Mouse (Mus musculus): ENCODE measurements around the gene Lca5.

The Lca5 gene

DNA sequence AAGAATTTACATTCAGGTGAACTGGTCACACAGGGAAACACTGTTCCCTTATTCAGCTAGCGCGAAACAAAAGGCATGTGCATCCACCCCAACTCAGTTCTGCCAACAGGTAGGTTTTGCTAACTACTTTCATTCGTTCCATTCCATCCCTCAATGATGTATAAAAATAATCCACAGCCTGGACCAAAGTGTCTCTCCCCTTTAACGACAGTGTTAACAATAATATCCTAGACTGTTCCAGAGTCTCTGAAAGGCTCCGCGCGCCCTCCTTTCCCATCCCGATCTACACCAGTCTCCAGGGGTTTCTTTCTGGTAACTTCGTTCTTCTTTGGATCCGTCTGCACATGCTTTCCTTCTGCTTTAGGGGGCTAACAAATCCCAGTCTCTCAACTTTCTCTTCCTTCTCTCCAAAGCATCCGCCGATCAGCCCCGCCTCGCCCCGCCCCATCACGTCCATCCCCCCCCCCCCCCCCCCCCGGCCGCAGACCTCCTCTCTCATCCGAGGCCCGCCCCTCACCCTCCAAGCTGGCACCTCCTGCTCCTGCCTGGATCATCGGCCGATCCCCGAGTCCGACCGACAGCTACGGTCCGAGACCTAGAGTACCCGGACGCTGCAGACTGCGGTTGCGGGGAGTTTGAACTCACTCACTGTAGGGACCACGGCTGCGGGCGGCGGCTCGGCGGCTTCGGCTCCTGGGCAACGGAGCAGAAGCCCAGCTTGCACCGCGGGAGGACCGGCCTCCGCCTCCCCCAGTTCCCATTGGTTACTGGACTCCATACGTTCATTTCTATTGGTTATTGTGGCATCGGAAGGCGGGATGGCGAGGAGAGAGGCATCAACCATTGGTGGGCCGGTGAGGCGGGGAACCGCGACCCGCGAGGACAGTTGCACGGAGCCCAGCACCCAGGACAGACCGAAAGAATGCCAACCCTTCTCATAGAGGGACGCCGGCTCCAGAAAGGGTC, at the start of gene Lca5:
Gene Lca5, minus strand, starts transcription at position 736 of the 966 bp plus-strand sequence.
- peak; percentile 91 to 94 for DNase-seq (ENCODE audit: low spot score in 2 of 2)

GRCm38 (mm10) chr9:83488491-83489210, 47.7 kb upstream of the Lca5 start:
- peak in 1 of 2 experiments; percentile 14 for DNase-seq (ENCODE audit: low spot score in 2 of 2)

- DNase-seq (ENCODE audit: low spot score in 2 of 2), result peak; percentile 15 to 20
Measured at GRCm38 (mm10) chr9:83487771-83488470, 47.0 kb upstream of the Lca5 start.

DNA sequence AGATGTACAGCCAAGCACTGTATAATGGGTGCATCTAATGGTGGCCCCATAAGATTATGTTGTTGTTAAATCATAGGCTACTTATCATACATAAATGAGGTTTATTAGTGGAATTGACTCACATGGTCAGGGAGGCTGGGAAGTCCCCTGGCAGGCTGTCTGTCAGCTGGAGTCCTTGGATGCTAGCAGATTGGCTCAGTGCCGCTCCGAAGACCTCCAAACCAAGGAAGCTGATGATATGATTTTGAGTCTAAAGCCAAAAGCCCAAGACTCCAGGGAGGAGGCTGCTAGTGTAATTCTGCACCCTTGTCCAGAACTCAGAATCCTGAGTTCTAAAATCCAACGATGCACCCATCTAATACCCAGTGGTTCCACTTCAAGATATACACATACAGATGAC, 45.0 kb upstream of the Lca5 start:
- DNase-seq (ENCODE audit: low spot score in 2 of 2), result no peak

GRCm38 (mm10) chr9:83485357-83485756, 44.4 kb upstream of the Lca5 start:
- no peak for DNase-seq (ENCODE audit: low spot score in 2 of 2)

DNA sequence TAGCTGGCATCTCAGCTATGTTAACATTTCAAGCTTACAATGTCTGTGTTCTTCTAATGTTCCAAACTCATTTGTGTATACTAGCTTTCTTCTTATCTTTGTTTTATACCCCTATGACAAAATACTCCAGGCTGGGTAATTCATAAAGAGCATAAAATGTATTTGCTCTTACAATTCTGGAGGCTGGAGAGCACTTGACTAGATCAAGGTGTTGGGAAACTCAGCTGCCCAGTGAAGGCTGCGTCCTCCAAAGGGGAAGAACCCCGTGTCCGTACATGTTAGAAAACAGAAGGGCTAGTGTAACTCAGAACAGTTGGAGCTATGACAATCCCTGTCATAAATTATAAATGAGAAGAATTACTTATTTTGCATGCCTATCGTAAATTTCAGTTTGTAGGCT, 42.5 kb upstream of the Lca5 start:
- no peak for DNase-seq (ENCODE audit: low spot score in 2 of 2)

GRCm38 (mm10) chr9:83482176-83482949, 41.4 kb upstream of the Lca5 start:
- DNase-seq (ENCODE audit: low spot score in 2 of 2), result no peak

GRCm38 (mm10) chr9:83469871-83470270, 28.9 kb upstream of the Lca5 start:
- DNase-seq (ENCODE audit: low spot score in 2 of 2), result no peak

DNA sequence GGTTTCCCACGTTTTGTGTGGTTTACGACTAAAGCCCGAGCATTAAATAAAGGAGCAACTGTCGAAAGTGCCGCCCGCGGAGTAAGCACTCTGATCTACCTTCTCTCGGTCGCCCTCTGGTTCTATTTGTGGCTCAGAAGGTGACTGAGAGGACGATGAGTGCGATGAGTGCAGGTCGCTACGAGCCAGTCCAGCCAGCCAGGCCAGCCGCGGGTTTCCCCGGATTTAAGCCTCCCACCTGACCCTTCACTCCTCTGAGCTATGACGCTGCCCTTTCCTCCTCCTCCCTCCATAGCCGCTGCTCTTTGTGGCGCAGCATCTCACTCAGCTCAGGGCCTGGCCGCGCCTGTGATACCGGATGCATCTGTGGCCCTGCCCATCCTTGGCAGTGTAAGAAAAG, 6.8 kb upstream of the Lca5 start:
- DNase-seq (ENCODE audit: low spot score in 2 of 2), result peak; percentile 15 to 22

GRCm38 (mm10) chr9:83447176-83447575, 6.2 kb upstream of the Lca5 start:
- no peak for DNase-seq (ENCODE audit: low spot score in 2 of 2)

DNA sequence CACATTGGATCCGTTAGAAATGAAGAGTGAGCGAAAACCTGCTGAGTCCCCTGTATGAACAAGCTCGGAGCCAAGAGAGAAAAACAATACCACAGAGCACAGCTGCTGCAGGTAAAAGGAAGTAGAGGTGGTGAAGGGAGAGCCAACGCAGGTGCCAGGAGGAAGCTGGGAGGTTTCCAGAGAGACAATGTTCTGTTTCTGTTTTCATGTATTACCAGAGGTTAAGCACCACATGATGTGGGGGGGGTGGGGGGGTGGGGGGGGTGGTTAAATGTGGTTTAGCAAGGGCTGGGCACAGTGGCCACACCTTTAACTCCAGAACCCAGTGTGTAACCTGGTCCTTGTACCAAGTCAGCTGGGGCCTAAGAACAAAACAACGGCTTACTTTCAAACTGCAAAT, 3.3 kb downstream of the Lca5 start:
- DNase-seq (ENCODE audit: low spot score in 2 of 2), result no peak

- DNase-seq (ENCODE audit: low spot score in 2 of 2), result no peak
Measured at GRCm38 (mm10) chr9:83434489-83434888, 6.4 kb downstream of the Lca5 start.

DNA sequence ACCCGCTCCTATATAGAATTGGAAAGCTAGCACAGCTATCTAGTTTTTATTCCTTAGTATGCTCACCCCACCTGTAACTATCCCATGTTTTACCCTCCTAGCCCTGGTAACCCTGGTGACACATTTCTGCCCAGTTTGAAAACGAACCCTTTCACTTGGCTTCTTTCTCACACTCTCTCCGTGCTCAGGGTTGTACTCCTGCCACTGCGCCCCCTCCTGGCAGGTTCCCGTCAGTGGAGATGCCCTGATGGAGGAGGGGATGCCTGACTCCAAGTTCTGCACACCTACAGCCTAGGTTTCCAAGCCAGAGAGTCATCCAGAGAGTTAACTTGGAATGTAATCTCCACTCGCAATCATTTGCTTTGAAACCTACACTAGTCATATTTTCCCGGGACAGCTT, 7.3 kb downstream of the Lca5 start:
- no peak for DNase-seq (ENCODE audit: low spot score in 2 of 2)

GRCm38 (mm10) chr9:83427926-83428325, 13.0 kb downstream of the Lca5 start:
- no peak for DNase-seq (ENCODE audit: low spot score in 2 of 2)

DNA sequence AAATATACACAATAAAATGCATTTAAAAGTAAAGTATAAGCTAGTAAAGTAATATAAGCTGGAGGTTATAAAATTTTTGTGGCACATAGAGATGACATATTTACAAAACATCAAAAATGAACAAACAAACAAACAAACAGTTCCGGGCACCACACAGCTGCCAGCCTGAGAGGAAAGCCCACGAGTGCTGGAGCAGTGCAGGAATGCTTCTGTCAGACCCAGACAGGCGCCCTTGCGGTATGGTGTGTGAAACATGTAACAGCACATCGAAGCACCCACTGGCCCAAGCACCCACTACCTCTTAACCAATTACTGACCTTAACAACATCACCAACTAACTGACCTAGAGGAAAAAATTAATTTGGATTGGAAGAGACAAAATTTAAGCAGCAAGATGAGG, 22.0 kb downstream of the Lca5 start:
- no peak for DNase-seq (ENCODE audit: low spot score in 2 of 2)

- DNase-seq (ENCODE audit: low spot score in 2 of 2), result no peak
Measured at GRCm38 (mm10) chr9:83413046-83413445, 27.9 kb downstream of the Lca5 start.

- DNase-seq (ENCODE audit: low spot score in 2 of 2), result no peak
Measured at GRCm38 (mm10) chr9:83405150-83405549, 35.8 kb downstream of the Lca5 start.

DNA sequence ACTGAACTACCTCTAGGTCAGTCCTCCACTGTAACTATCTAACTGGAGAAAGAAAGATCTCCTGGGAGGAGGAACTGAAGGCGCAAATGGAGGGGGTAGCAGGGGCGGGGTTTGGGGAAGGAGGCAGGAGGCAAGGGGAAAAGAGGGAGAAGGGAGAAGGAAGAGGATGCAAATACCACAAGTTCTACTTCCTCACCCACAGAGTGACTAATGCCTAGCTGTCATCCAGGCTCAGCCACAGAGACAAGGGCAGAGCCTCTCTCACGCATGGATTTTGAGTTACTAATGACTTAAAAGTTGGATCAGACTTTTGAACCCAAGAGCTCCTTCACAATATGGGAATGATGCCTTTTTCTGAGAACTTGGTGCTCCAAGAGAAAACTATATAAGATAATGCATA, 40.1 kb downstream of the Lca5 start:
- DNase-seq (ENCODE audit: low spot score in 2 of 2), result no peak

DNA sequence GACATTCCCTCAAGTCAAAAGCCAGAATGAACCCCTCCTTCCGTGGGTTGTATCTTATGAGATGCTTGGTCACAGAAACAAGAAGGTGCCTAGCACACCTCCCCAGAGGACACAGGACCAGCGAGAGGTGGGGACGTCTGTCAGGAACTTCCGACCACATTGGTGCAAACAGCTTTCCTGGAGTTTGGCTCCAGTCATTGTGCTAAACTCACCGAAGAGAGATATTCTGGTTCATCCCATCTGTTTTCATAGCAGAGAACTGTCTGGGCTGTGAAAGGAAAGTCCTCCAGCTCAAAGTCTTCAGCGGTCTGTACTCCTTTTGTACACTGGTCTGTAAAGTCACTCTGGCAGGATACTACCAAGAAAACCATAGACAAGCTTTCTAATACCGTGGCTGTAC, 41.5 kb downstream of the Lca5 start:
- no peak for DNase-seq (ENCODE audit: low spot score in 2 of 2)

- DNase-seq (ENCODE audit: low spot score in 2 of 2), result no peak
Measured at GRCm38 (mm10) chr9:83398260-83398659, 42.7 kb downstream of the Lca5 start.

- DNase-seq (ENCODE audit: low spot score in 2 of 2), result no peak
Measured at GRCm38 (mm10) chr9:83395456-83395855, 45.5 kb downstream of the Lca5 start.

Data from frontal cortex, postnatal 14 days (tissue).